Mouse (Mus musculus): ENCODE results near the gene Gm20683.
"Not testable (repeated sequence)": the region's sequence is repeated elsewhere in the genome, so short reads cannot be mapped to it uniquely, and the experiment has no call there.

Gene Gm20683

GRCm38 (mm10) chr17:25827546-25828222 lies 13.9 kb downstream of the Gm20683 start:
- no peak for DNase-seq (ENCODE audit: low read depth)

- DNase-seq (ENCODE audit: low read depth), result no peak
These were observed 14.6 kb downstream of the Gm20683 start for GRCm38 (mm10) chr17:25827011-25827410.

GRCm38 (mm10) chr17:25825984-25826570 lies 15.5 kb downstream of the Gm20683 start:
- DNase-seq (ENCODE audit: low read depth), result no peak

GRCm38 (mm10) chr17:25825311-25825710 lies 16.3 kb downstream of the Gm20683 start:
- DNase-seq (ENCODE audit: low read depth), result no peak

- no peak for DNase-seq (ENCODE audit: low read depth)
These were observed 17.0 kb downstream of the Gm20683 start for GRCm38 (mm10) chr17:25824362-25825142.

- DNase-seq (ENCODE audit: low read depth), result peak; percentile 92
These were observed 18.1 kb downstream of the Gm20683 start, which contains the start of gene Wdr24 for GRCm38 (mm10) chr17:25823452-25823851. Gene Wdr24 (plus strand): TSS chr17:25823627.

- no peak for DNase-seq (ENCODE audit: low read depth)
These were observed 22.4 kb downstream of the Gm20683 start for GRCm38 (mm10) chr17:25818851-25819780.

GRCm38 (mm10) chr17:25817662-25818061 lies 23.9 kb downstream of the Gm20683 start:
- DNase-seq (ENCODE audit: low read depth), result no peak

- DNase-seq (ENCODE audit: low read depth), result peak; percentile 82
These were observed 28.1 kb downstream of the Gm20683 start for GRCm38 (mm10) chr17:25813471-25813870.

- DNase-seq (ENCODE audit: low read depth), result no peak
These were observed 30.7 kb downstream of the Gm20683 start for GRCm38 (mm10) chr17:25810890-25811289.

GRCm38 (mm10) chr17:25809606-25810340 lies 31.8 kb downstream of the Gm20683 start:
- no peak for DNase-seq (ENCODE audit: low read depth)

GRCm38 (mm10) chr17:25808789-25809605 lies 32.6 kb downstream of the Gm20683 start, which contains the start of gene Fbxl16:
Gene Fbxl16 (plus strand): TSS chr17:25809085.
- DNase-seq (ENCODE audit: low read depth), result no peak

- DNase-seq (ENCODE audit: low read depth), result no peak
These were observed 33.5 kb downstream of the Gm20683 start for GRCm38 (mm10) chr17:25808028-25808427.

- not testable (repeated sequence) for DNase-seq (ENCODE audit: low read depth)
These were observed 34.1 kb downstream of the Gm20683 start for GRCm38 (mm10) chr17:25807452-25807851.

- no peak for DNase-seq (ENCODE audit: low read depth)
These were observed 35.1 kb downstream of the Gm20683 start for GRCm38 (mm10) chr17:25806507-25806906.

GRCm38 (mm10) chr17:25802825-25803517 lies 38.6 kb downstream of the Gm20683 start:
- DNase-seq (ENCODE audit: low read depth), result no peak

GRCm38 (mm10) chr17:25801029-25801428 lies 40.5 kb downstream of the Gm20683 start:
- DNase-seq (ENCODE audit: low read depth), result peak; percentile 89

- peak; percentile 82 for DNase-seq (ENCODE audit: low read depth)
These were observed 44.6 kb downstream of the Gm20683 start, which contains the start of gene Metrn for GRCm38 (mm10) chr17:25796951-25797369. Gene Metrn (minus strand): TSS chr17:25797136.

- DNase-seq (ENCODE audit: low read depth), result no peak
These were observed 45.3 kb downstream of the Gm20683 start for GRCm38 (mm10) chr17:25796211-25796771.
